Mouse (Mus musculus) adrenal gland, adult 10 weeks (tissue): ENCODE results near the gene Ly6c1. TPM values are rescaled to one million over a fixed set of nuclear protein-coding genes. Genes with fewer than 3 reads are reported as not detected.

Experiments used
- polyA plus RNA-seq: library from polyadenylated mRNA; stranded (reverse); fragments of 350-450 nt; fragmentation: Illumina TruSeq; extraction: RNeasy Lipid Tissue Mini Kit (QIAGEN cat#74804); gene quantifications from one replicate; pipeline ENCODE4 v1.2.3, GENCODE M21; 2014; ENCODE audit warnings: low read depth, low replicate concordance

The Ly6c1 gene
- 84.1 TPM for polyA plus RNA-seq

DNA sequence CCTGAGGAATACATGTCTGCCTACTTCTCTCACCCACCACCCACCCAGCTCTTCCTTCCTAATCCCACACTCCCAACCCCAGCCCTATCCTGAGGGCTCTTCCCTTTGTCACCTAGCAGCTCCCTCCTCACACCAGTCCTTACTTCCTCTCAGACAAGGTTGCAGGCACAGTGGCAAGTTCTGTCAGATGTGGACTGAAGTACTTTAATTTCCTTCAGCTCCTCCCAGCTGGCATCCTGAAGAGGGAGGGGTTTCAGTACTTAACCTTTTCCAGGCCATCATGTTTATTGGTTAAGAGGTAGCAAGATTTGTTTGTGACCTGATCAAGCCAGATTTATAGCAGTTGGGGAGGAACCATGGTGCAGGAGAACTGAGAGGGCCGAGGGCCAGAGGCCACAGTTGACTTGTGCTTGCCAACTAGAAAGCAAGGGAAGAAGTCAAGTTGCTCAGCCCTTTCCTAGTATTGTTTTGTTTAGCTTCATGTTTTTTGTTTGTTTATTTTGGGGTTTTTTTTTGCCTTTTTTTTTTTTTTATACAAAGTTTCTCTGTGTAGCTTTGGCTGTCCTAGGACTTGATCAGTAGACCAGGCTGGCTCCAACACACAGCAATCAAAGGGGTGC lies at the start of gene Ly6c1:
Gene Ly6c1 (minus strand): TSS at position 189 of the 620 bp plus-strand sequence.

Other genes starting within 250 kb of the Ly6c1 start
- gene Gml2, start 229.8 kb downstream of the Ly6c1 start, polyA plus RNA-seq = not detected
- not detected for gene 2010109I03Rik, start 151.8 kb downstream of the Ly6c1 start, polyA plus RNA-seq
- not detected for gene Ly6i, start 65.4 kb downstream of the Ly6c1 start, polyA plus RNA-seq
- gene Ly6a, start 50.8 kb downstream of the Ly6c1 start, polyA plus RNA-seq = 116 TPM
- gene Ly6c2, start 63.1 kb upstream of the Ly6c1 start, polyA plus RNA-seq = 2.5 TPM
- gene Ly6g, start 106.4 kb upstream of the Ly6c1 start, polyA plus RNA-seq = not detected
- gene BC025446, start 167.5 kb upstream of the Ly6c1 start, polyA plus RNA-seq = not detected
- gene Ly6f, start 219.6 kb upstream of the Ly6c1 start, polyA plus RNA-seq = not detected